Mouse (Mus musculus): Measurements from ENCODE around the gene Ccno. TPM values are rescaled to one million over a fixed set of nuclear protein-coding genes. Genes with fewer than 3 reads are reported as not detected.
A peak's percentile ranks its signal among the peaks of the same experiment; 100 is the strongest.
"Not testable (repeated sequence)": the region's sequence is repeated elsewhere in the genome, so short reads cannot be mapped to it uniquely, and the experiment has no call there.

Ccno gene
- total RNA-seq, 2 experiments from 2014 or later = 0.30 to 1.2 TPM

DNA sequence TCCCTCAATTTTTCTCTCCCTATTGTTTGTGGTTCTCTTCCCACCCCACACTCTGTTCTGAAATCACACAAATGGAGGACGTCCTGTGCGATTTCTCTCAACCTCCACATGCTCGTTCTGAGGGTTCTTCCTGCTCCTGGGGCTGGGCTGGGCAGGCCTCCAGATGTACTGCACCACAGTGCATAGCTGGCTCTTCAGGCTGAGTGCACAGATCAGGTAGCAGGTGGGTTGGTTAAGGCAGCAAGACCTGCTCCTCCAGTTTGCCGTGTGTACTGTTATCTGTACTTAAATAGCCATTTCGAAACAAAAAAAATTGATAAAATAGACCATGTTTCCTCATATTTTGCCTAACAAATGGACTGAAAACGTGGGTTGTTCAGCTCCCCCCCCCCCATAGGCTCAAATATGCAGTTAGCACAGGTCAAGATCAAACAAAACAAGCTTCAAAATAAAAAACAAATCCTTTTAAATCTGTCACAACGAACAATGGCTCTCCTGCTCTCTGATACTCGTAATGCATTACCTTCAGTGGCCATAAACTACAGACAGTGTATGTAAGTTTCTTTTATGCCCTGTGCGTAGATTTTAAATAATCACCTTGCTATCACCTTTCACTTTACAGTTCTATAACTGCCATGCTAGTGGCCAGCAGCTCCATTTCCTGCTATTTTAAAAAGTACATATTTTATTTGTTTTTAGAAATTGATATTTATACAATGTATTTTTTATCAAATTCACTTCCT, 13.1 kb downstream of the Ccno start:
- DNase-seq = no peak

DNA sequence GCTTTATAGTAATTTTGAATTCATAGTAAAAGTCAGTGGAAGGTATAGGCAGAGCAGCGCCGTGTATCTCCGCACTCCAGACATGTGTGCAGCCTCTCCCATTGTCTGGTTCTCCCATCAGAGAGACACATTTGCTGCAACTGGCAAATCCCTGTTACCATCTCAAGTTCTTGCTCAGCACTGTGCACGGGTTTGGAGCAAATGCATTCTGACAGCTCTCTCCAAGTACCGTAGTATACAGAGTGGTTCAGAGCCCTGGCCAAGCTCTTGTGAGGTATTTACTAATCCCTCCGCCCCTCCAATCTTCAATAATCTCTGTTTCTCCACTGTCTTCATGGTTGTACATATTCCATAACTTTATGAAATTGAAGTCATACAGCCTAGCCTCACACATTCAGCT, 25.1 kb downstream of the Ccno start:
- no peak for DNase-seq

DNA sequence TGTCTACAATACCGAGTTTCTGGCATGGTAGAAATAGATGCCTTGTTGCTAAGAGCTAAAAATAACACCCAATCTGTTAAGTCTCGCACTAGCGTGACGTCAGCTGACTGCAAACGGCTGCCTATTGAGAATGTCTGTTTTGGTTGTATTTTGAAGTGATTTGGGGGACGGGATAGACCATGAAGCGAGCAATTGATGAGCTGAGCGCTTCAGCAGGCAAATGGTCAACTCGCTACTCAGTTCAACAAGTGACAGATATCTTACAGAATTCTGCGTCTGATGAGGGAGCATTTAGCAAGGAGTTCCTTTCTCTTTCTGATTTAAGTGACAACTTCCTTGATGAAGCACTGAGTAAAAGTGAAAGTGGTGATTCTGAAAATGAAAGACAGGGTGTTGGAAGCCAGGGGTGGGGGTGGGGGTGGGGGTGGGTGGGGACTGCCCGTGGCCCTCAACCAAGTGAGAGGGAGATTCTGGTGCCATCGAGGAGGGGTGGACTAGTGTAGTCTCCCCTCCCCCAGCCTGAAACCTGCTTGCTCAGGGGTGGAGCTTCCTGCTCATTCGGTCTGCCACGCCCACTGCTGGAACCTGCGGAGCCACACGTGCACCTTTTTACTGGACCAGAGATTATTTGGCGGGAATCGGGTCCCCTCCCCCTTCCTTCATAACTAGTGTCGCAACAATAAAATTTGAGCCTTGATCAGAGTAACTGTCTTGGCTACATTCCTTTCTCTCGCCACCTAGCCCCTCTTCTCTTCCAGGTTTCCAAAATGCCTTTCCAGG, 25.8 kb downstream of the Ccno start:
- DNase-seq = not testable (repeated sequence)

DNA sequence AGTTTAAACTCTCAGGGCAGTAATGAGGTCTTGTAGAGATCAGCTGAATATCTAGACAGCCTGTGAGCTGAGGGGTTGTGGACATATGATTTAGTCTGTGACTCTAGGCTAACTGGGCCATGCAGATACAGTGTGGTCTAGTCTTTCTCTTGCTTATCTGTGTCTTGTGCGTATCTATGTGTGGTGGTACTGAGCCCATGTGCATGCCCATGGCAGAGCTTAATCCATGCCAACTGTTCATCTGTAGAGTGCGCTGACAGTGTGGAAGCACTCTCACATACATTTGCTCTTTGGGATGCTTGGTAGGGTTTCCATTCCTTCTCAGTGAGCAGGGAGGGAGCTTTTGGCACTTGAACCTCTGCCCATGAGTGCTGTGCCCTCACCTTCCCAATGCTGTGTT, 33.9 kb downstream of the Ccno start:
- no peak for DNase-seq

DNA sequence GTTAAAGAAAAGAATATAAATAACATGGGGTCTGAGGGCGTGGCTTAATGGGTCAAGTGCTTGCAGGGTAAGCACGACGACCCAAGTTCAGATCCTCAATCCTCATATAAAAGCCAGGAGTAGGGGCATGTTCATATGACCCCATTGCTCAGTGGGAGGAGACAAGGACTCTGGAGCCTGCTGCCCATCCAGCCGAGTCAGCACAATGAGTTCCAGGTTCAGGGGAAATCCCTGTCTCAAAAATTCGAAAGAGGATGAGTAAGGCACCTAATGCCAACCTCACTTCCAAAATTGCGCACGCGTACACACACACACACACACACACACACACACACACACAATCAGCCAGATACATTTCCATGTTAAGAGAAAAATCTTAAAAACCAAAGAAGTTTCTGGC, 34.9 kb downstream of the Ccno start:
- DNase-seq = no peak

DNA sequence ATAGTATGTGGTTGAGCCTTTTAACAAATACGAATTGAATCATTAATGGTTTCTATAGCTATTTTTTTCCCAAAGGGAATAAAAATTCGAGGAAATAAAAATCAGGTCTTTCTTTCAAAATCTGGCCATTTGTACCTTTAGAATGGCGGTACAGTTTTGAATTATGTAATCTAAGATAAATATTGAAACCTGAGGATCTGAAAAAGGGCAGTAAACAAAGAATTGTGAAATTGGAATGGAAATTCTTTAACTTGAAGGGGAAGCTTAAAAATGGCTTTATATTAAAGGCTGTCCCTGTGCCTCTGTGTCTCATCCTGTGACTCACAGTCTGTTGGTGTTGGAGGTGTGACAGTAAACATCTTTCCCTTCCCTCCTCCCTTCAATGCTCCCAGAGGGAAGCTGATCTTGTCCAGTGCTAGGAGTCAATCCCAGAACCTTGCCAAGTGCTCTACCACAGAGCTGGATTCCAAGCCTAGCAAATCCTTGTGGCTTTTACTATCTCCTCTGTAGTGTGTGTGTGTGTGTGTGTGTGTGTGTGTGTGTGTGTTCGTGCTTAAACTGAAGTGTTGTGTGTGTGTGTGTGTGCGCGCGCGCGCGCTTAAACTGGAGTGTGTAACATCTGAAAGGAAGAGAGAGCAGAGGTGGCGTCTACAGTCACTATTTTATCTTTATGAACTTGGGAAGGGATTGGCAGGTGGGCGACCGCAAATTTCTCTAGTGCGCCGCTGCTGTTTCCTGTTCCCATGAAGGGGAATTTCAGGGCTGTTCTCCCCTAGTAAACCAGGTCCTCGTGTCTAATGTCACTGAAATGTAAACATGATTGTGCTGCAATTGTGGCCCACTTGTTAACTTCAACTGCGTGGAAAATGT, 35.9 kb downstream of the Ccno start:
- DNase-seq = no peak

DNA sequence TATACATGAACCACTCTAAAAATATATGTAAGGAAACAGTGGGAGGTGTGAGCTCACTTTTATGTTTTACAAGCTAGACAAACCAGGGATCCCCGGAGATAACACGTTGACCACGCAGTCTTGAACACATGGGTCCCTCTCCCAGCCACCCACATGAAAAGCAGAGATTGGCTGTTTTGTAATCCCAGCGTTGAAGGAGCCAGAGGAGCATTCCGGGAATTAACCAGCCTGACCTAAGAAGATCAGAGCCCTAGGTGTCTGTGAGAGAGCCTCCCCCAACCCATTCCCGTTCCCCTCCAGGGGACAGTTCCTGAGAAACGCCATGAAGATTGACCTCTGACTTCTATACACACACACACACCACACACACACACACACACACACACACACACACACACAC, 43.7 kb downstream of the Ccno start:
- no peak for DNase-seq

DNA sequence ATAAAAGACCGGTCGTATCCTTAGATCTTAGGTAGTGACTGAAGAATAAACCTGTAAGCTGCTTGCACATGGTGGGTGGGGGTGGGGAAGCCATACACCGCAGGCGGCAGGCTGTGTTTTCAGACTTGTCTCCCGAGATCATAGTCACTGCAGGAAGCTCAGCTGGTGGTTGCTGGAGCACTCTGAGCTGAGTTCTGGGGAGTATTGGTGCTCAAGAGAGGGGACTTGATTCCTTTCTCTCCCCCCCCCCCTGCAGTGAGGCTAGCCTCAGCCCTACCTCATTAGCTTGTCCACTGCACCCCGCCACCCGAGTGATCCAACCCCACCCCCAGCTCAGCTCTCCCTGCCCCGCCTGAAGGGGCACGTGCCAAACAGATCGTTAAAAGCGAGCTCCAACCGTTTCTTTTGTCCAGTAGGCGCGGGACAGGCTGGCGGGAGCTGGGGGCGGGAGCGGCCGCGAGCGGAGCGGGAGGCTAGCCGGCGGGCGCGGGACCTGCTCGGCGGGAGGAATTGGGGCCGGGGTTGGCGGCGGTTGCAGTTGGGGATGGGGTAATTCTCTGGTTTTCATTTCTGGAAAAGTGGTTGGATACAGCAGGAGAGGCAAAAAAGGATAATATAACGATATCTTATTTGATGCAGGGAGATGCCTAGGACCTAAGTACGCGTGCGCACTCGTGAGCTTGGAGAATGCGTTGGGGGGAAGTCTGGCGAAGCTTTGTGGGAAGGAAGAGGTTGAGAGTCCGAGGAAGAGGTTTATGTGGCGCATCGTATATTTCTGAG, 44.4 kb downstream of the Ccno start:
- DNase-seq = peak; percentile 29

DNA sequence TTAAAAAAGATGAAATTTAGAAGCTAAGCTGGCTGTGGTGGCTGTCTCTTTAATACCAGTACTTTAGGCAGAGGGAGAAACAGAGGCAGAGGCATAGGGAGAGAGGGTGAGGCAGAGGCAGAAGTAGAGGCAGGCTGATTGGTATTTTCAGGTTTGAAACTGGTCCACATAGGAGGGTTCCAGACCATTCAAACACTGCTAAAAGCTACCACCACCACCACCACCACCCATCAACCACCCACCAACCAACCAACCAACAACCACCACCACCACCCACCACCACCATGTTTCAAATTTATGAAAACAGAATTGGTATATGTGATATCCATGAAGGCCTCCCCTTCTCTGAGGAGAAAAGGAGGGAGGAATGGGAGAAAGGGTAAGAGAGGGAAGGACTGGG, 45.2 kb downstream of the Ccno start:
- no peak for DNase-seq

DNA sequence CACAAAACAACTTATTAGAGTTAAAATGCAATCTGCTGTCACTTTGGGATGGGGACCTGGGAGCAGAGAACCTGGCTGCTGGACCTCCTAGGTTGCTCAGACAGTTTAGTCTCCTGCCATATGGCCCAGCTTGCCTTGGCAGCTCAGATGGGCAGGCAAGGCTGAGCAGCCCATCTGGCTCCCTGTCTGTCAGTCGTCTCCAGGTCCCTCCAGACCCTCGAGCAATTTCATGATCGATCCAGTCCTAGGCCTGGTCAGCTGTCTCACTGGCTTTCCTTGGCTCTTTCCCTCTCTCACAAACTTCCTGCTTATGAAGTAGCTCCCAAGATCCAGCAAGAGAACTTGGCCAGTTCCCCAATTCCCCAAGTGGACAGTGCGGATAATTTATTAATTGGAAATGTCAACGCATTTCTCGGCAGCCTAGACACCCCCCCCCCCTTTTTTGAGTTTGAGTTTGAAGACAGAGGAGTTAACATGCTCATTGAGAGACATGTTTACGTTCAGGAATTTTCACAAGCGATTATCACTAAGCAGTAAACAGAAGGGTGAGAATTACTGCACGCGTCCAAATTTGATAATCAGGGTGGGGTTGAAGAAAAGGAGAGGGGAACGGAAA, 46.8 kb downstream of the Ccno start:
- DNase-seq = peak; percentile 7

DNA sequence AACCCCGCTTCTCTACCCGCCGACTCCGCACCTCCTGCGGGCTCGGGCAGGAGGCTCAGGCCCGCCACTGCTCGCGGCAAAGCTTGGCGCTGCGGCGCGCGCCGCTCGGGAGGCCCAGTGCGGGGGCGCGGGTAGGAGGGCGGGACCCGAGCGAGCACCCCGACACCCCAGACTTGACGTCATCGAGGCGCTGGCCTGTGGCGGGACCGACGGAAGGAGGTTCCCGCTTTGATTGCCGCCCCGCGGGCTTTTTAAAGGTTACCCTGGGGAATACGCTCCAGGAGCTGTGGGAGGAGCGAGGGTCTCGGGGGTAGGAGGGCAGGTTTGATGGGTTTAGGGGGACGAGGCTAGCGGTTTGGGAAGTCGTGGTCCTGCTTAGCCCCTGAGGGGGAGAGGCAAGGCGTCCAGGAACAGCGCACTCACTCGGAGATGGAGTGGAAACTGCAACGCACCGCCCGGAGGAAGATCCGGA, 47.4 kb downstream of the Ccno start, which contains the start of gene Cdc20b:
Cdc20b (plus strand) TSS at position 162 of the 472 bp plus-strand sequence.
- peak; percentile 70 for DNase-seq

DNA sequence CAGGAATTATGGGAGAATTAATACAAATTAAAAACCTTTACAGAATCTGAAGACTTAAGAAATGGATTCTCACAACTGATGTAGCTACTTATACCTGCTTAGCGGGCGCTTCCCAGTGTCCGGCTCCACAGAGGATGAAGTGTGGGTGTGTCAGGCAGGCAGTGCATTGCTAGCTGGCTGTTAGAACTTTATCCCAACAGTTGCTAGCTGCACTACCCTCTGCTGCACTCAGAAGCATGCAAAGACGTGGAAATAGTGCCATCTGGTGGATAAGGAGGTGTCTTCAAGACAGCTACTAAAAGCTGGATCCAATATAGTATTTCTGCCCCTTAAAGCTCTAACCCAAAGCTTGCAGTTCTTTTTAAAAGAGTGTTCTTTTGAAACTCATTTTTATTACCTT, 48.2 kb downstream of the Ccno start:
- peak; percentile 78 for DNase-seq

Small RNA genes within 50 kb of the gene (microRNA-seq; reads per million reads assigned to microRNA genes)
- gene Mir449a (93.7 reads per million, percentile 44 among the genes with 10 or more reads in this experiment), gene Mir449b (not detected), gene Mir449c (not detected)

Other genes with a start within 250 kb of the Ccno start
- 100 to 1,000 TPM; 137 to 155 TPM for gene Plpp1, start 187.0 kb upstream of the Ccno start, total RNA-seq (2021)
- gene Mtrex, start 60.4 kb upstream of the Ccno start, total RNA-seq (2021) = 10 to 100 TPM; 34.9 to 38.7 TPM
- gene Dhx29, start 60.3 kb upstream of the Ccno start, total RNA-seq (2021) = 10 to 100 TPM; 12.5 to 13.0 TPM
- not detected for gene Mcidas, start 6.0 kb downstream of the Ccno start, total RNA-seq (2021)
- not detected for gene Cdc20b, start 47.3 kb downstream of the Ccno start, total RNA-seq (2021)
- 10 to 100 TPM; 66.0 to 77.3 TPM for gene Gpx8, start 58.6 kb downstream of the Ccno start, total RNA-seq (2021)
- under 1 TPM; 0.51 to 0.82 TPM for gene Gzma, start 113.2 kb downstream of the Ccno start, total RNA-seq (2021)
- 1 to 10 TPM; 5.6 to 6.3 TPM for gene Esm1, start 221.9 kb downstream of the Ccno start, total RNA-seq (2021)
- gene Gzmk, start 238.1 kb downstream of the Ccno start, total RNA-seq (2021) = not detected

All from adrenal gland, postnatal 10 days (tissue).